Mouse (Mus musculus) brain, embryonic 18.5 days (tissue): ENCODE data around the gene Slc38a7.
"Not testable (repeated sequence)": the region's sequence is repeated elsewhere in the genome, so short reads cannot be mapped to it uniquely, and the experiment has no call there.

Experiments
- DNase-seq: peaks from one replicate; pipeline ENCODE4 v3.0.0-alpha.2; 2012; ENCODE audit warnings: low read depth, low spot score

The Slc38a7 gene

DNA sequence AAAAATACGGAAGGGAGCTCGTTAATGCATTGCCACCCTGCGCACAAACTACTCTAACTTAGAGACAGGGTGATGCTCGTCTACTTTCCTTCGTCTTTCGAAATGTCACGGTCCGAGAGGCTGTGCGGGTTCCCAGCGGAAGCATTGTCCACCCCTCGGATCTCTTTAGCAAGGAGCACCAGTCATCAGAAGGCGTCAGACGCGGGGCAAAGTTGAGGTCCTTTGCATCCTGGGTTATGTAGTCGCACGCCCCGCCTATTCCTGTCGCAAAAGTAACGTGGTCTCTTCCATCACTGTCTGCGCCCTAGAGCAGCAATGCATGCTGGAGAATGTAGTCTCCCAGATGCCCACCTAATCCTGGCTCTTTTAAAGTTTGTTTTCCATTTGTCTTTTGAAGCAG lies 45.5 kb downstream of the Slc38a7 start:
- peak; percentile 95 for DNase-seq

DNA sequence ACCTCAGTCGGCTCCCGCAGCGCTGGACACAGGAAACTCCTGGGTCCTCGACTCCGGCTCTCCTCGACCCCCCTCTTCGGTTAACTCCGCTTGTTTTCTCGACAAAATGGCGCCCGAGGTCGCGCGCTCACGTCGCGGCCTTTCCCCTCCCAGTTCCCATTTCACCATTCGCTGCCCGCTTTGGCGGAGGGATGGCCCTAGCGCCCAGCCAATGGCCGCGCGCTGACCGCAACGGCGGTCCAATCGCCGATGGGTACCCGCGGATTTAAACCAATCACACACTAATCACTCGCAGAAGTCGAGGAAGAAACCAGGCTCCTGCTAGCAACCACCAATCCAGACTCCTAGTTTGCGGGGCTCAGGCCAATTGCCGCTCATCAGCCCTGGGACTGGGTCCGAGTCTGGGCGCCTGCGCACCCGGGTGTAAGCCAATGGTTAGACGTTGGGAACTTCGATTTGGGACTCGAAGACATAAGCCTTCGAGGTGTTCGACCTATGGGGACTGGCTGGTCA lies 46.0 kb downstream of the Slc38a7 start, which contains the start of gene Cnot1:
Cnot1 (minus strand) TSS at position 134 of the 513 bp plus-strand sequence.
- DNase-seq = peak; percentile 96

DNA sequence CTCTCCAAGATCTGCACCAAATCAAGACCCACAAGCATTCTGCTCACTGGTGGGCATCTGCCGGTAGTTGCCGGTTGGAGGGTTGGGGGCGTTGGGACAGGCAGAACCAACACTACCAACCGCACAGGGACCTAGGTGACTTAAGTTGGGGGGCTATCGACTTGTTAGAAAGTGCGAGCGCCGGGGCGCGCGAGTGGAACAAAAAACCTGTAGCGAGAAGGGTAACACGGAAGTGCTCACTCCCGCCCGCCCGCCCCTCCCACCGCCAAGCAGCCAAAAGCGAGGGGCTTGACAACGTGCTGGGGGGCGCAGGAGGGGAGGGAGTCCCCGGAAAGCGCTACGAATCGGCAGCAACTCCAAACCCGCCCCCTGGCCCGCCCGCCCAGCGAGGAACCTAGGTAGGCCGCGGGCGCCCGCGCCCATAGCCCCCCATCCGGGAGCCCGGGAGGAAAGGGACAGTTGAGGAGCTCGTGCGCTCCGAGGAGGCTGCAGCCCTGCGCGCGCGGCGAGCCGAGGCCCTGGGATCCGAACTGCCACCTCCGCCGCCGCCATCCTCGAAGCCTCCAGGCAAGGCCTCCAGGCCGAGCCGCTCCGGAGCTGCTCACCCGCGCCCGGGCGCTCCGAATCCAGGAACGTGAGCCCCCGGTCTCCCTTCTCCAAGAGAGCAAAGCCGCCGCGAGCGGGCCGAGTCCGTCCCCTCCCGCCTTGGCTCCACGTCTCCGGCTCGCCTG lies 46.7 kb downstream of the Slc38a7 start:
- DNase-seq = no peak

DNA sequence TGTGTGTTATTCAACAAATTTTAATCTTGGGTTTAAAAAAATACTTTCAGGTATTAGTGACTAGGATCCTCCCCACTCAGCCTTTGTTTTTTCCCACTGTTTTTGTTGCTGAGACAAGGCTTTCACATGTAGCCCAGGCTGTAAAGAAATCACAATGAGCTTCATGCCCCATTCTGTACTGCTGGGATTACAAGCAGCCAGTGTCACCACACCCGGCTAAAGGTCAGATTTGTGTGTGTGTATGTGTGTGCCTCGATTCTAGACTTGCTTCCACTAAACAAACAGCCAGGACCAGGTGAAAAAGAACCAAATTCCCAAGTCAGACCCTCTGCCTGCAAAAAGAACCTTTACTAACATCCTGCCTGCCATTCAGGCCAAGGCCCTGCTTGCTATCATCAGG lies 47.9 kb downstream of the Slc38a7 start:
- DNase-seq = no peak

DNA sequence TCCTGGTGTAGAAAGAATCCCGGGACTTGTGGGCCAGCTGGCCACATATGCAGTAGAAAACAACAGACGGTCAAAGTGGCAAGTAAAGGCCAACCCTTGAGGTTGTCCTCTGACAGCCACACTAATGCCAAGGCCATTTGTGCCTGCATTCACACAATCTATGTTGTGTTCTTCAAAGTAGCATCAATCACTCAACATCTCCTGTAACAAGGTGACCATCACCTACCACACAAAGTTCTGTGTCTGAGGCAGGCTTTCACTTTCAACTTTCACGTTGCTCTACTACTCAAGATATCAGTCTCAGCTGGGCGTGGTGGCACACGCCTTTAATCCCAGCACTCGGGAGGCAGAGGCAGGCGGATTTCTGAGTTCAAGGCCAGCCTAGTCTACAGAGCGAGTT lies 51.1 kb downstream of the Slc38a7 start:
- DNase-seq = no peak

DNA sequence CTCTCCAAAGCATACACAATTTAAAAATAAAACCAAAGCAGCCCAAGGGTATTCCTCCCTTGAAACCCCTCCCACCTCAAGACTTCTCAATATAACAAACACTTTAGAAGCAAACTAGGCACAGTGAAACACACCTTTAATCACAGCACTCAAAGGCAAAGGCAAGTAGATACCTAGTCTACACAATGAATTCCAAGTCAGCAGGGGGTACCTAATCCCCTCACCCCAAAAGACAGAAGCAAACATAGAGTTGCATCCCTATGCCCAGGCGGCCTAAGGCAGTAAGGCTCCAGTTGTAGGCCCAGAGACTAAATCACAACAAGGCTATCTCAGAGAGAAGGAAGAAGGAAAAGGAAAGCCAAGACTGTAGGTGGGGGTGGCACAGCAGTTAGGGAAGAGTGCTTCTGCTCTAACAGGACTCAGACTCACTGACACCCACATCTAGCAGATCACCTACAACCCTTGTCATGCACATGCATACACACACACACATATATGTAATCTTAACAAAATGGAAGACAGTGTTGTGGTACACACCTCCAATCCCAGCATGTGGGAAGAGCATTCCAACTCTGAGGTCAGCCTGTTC lies 51.8 kb downstream of the Slc38a7 start:
- no peak for DNase-seq

DNA sequence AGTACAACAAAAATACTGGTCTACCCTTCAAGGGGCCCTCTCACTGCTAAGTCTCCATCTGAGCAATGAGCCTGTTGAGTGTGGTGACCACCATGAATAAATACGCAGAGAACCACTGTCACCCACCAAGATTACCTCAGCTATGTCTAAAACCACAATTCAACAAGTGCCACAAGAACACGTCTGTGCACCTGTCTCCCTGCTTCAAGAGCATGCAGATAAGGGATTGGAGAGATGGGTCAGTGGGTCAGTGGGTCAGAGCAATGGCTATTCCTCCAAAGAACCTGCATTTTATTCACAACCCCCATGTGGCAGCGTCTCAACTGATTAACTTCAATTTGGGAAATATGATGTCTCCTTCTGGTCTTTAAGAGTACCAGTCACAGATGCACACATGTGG lies 53.0 kb downstream of the Slc38a7 start:
- DNase-seq = no peak

DNA sequence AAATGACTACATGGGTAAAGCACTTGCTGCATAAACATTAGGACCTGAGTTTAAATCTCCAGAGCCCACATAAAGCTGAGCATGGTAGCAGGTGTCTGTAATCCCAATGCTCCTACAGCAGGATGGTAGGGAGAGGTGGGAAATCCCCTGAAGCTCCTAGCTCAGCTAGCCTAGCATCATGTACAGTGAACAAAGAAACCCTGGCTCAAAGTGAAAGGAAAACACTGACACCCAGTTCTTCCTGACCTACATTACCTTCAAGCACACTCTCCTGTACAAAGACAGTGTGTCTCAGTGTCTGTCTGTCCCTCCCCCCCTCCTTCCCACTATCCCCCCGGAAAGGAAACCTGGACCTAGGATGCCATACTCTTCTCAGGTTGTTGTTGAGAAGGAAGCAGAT lies 53.4 kb downstream of the Slc38a7 start:
- DNase-seq = no peak

DNA sequence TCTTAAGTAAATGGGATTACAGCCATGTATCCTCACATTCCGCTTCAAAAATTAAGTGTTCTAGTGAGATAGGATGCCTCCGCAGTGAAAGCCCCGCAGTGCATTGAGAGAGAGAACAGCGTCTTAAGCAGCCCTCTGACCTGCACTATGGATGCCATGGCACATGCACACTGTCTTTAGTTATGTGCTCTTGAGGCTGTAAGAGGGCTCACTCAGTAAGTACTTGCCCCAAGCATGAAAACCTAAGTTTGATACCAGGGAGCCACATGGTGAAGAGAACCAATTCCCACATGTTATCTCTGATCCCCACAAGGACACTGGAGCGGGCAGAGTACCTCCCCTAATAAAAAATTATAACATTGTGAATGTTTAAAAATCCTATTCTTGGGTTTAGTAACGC lies 54.2 kb downstream of the Slc38a7 start:
- DNase-seq = no peak

DNA sequence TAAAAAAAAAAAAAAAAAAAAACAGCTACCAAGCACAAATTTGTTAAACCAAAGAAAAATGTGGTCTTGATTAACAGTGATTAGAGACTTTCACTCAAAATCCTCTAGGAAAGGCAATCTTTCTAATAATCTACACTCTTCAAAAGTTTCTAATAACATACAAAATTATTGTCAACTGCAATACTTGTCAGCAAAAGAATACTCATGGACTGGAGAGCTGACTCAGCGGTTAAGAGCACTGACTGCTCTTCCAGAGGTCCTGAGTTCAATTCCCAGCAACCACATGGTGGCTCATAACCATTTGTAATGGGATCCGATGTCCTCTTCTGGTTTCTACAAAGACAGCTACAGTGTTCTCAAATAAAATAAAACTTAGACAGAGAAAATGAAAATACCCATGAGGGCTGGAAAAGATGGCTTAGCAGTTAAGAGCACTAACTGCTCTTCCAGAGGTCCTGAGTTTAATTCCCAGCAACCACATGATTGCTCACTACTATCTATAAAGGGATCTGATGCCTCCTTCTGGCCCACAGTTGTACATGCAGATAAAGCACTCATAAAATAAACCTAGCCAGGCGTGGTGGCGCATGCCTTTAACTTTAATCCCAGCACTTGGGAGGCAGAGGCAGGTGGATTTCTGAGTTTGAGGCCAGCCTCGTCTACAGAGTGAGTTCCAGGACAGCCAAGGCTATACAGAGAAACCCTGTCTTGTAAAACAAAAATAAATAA lies 57.8 kb downstream of the Slc38a7 start:
- DNase-seq = not testable (repeated sequence)
